Mouse (Mus musculus): ENCODE measurements around the gene Brca2.

DNA sequence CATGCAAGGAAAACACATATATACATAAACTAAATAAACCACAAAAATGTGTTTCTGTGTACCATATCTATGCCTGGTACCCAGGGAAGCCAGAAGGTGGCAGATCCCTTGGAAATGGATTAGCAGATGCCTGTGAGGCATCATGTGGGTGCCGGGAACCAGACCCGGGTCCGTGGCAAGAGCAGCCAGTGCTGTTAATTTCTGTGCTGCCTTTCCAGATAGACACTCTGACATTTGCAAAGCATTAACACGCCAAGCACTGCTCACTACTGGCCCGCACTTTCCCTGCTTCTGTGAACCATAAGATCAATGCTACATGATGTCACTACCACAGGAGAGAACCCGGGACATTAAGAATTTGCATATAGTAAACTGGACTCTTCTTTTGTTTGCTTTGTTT is 83.7 kb downstream of the Brca2 start:
- TF ChIP-seq POLR2A (IDR thresholded peaks at IDR 0.05; ENCODE audit: borderline replicate concordance, low read depth, low read length) (no peak), CTCF (IDR thresholded peaks at IDR 0.05; ENCODE audit: low read depth, low read length) (no peak)
